Mouse (Mus musculus): ENCODE data around the gene Cdkn1a. TPM values are rescaled to one million over a fixed set of nuclear protein-coding genes. Genes with fewer than 3 reads are reported as not detected.

The Cdkn1a gene
- polyA plus RNA-seq, 1 experiment from 2014 or later: 74.9 TPM

DNA sequence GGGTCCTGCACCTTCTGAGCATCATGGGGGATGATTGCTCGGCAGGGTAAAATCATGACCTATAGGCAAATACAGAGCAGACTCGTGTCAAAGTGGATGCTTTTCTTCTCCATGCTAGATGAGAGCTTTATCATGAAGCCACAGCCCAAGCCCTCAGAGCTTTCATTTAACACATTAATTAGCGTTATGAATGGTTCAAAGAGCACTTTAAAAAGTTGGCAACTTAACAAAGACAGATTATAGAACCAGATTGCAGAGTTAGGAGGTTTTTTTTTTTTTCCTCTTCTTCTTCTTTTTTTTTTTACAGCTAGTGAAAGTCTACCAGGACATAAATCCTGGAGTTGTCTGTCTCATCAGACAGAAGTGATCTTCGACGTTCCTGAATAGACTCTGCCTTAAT, 38.6 kb downstream of the Cdkn1a start:
- no peak overlapping the region for H3K4me2 ChIP-seq (replicated peaks; ENCODE audit: low read depth)
- no peak overlapping the region for H3K27ac ChIP-seq (ENCODE audit: low read depth, low read length)
- no peaks in the 10 kb centered on the region for H3K9me3 ChIP-seq (ENCODE audit: control insufficient read depth)
- no peak overlapping the region for H3K4me3 ChIP-seq (ENCODE audit: low read depth, low read length)
- WGBS: 44% methylated on average over 5 of the region's 5 CpGs
- ATAC-seq: no peak
- no peaks in the 10 kb centered on the region for H3K4me1 ChIP-seq (replicated peaks; ENCODE audit: control insufficient read depth, insufficient read depth, low read length)
- H3K27me3 ChIP-seq (replicated peaks; ENCODE audit: control insufficient read depth, insufficient read depth, low read length): no peaks in the 10 kb centered on the region
- no peaks in the 10 kb centered on the region for H3K36me3 ChIP-seq (ENCODE audit: control insufficient read depth, insufficient read depth)
- no peak for TF ChIP-seq CTCF (IDR thresholded peaks at IDR 0.05; ENCODE audit: low read depth)
- H3K9ac ChIP-seq (ENCODE audit: low read depth, low read length): no peak overlapping the region

DNA sequence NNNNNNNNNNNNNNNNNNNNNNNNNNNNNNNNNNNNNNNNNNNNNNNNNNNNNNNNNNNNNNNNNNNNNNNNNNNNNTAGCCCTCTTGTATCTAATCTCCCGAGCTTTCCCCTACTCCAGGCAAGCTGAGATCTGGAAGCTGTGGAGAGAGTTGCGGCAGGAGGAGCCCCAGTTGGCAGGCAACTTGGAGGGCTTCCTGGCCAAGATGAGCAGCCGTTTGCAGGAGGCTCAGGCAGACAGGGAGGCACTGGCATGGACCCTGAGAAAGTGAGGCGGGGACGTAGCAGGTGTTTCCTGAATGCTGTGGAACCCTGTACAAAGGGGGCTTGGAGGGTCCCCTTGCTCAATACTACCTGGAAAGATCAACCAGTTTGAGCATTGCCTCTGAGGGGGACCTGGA, 44.3 kb downstream of the Cdkn1a start:
- ATAC-seq: no peak
- Histone ChIP-seq H3K9me3 (ENCODE audit: control insufficient read depth) (no peaks in the 10 kb centered on the region), H3K4me1 (replicated peaks; ENCODE audit: control insufficient read depth, insufficient read depth, low read length) (no peaks in the 10 kb centered on the region), H3K36me3 (ENCODE audit: control insufficient read depth, insufficient read depth) (no peaks in the 10 kb centered on the region), H3K27ac (ENCODE audit: low read depth, low read length) (no peak overlapping the region), H3K9ac (ENCODE audit: low read depth, low read length) (no peak overlapping the region), H3K27me3 (replicated peaks; ENCODE audit: control insufficient read depth, insufficient read depth, low read length) (0 out of 2 replicates have a peak, but pooled peaks cover 3% of the 10 kb centered on the region), H3K4me2 (replicated peaks; ENCODE audit: low read depth) (no peak overlapping the region), H3K4me3 (ENCODE audit: low read depth, low read length) (no peak overlapping the region)
- 73% methylated on average over 5 of the region's 5 CpGs for WGBS
- TF ChIP-seq CTCF (IDR thresholded peaks at IDR 0.05; ENCODE audit: low read depth): no peak

DNA sequence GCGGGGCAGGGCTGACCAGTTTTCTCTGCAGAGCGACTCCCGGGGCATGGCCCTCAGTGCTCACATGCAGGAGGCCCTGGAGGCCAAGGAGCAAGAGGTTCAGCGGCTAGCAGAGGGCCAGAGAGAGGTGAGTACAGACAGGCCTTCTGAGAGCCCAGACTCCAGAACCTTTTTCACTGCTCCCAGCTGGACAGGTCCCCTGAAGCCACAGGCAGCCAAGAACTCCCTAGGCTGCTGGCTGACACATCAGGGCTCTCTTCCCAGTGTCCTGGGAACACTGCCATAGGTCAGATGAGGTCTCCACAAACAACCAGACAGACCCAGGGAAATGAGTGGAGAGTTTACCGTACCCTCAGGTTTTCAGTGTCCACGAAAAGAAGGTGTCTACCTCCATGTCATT, 45.5 kb downstream of the Cdkn1a start:
- Histone ChIP-seq H3K4me3 (ENCODE audit: low read depth, low read length) (no peak overlapping the region), H3K9me3 (ENCODE audit: control insufficient read depth) (no peaks in the 10 kb centered on the region), H3K27me3 (replicated peaks; ENCODE audit: control insufficient read depth, insufficient read depth, low read length) (0 out of 2 replicates have a peak, but pooled peaks cover 3% of the 10 kb centered on the region), H3K9ac (ENCODE audit: low read depth, low read length) (no peak overlapping the region), H3K36me3 (ENCODE audit: control insufficient read depth, insufficient read depth) (no peaks in the 10 kb centered on the region), H3K4me2 (replicated peaks; ENCODE audit: low read depth) (no peak overlapping the region), H3K4me1 (replicated peaks; ENCODE audit: control insufficient read depth, insufficient read depth, low read length) (no peaks in the 10 kb centered on the region), H3K27ac (ENCODE audit: low read depth, low read length) (no peak overlapping the region)
- TF ChIP-seq CTCF (IDR thresholded peaks at IDR 0.05; ENCODE audit: low read depth): no peak
- no peak for ATAC-seq
- WGBS: 56% methylated on average over 6 of the region's 6 CpGs

DNA sequence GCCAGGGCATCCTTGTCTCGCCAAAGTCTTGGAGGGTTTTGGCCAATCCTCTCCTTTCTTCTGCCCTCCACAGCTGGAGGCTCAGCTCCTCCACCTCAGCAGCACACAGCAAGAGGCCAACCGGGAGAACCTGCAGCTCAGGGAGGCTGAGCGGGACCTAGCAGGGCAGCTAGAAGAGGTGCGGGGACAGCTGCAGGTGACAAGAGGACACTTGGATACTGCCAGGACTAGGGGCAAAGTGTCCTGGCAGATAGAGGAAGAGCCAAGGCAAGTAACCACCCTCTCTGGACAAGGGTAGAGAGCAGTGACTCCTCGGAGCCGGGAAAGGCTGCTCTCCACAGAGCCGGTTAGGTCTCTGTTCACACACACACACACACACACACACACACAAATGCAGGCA, 47.1 kb downstream of the Cdkn1a start:
- 82% methylated on average over 7 of the region's 7 CpGs for WGBS
- H3K4me3 ChIP-seq (ENCODE audit: low read depth, low read length): no peak overlapping the region
- no peak overlapping the region for H3K27ac ChIP-seq (ENCODE audit: low read depth, low read length)
- TF ChIP-seq CTCF (IDR thresholded peaks at IDR 0.05; ENCODE audit: low read depth): no peak
- no peaks in the 10 kb centered on the region for H3K9me3 ChIP-seq (ENCODE audit: control insufficient read depth)
- H3K4me1 ChIP-seq (replicated peaks; ENCODE audit: control insufficient read depth, insufficient read depth, low read length): no peaks in the 10 kb centered on the region
- H3K4me2 ChIP-seq (replicated peaks; ENCODE audit: low read depth): no peak overlapping the region
- 0 out of 2 replicates have a peak, but pooled peaks cover 3% of the 10 kb centered on the region for H3K27me3 ChIP-seq (replicated peaks; ENCODE audit: control insufficient read depth, insufficient read depth, low read length)
- no peaks in the 10 kb centered on the region for H3K36me3 ChIP-seq (ENCODE audit: control insufficient read depth, insufficient read depth)
- no peak overlapping the region for H3K9ac ChIP-seq (ENCODE audit: low read depth, low read length)
- ATAC-seq: no peak

DNA sequence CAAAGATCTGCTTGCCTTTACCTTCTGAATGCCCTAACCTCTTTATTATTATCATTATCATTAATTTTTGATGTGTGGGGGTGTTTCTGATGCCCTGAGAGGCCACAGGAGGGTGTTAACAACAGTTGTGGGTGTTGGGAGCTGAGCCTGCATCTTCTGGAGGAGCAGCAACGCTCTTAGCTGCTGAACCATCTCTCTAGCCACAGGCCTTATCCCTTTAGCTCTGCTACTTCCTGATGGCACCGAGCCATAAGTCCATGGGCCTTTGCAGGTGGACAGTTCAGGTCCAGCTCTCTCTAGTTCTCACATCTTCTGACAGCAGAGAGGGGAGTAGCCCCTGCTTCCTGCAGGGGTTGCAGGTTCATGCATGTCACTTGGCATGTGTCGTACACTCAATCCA, 50.8 kb downstream of the Cdkn1a start:
- WGBS: 74% methylated on average over 3 of the region's 3 CpGs
- no peak overlapping the region for H3K9ac ChIP-seq (ENCODE audit: low read depth, low read length)
- no peak for ATAC-seq

DNA sequence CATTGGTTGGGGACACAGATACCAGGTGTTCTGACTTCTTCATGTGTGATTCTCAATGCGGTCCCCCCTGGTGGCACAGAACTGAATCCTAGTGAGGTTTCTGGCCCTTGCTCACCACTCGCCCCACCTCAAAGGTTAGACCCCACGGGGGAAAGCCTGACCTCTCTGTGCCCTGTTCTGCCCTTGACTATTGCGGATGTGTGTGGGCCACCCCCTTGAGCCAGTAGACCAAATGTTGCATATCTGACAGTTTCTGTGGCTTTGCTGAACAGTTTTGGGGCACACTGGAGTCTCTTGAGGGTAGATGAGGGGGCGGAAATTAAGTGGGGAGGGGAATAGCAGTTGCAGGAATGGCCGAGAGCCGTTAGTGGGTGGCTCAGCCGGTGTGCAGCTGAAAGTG, 52.5 kb downstream of the Cdkn1a start:
- no peak overlapping the region for H3K4me2 ChIP-seq (replicated peaks; ENCODE audit: low read depth)
- TF ChIP-seq CTCF (IDR thresholded peaks at IDR 0.05; ENCODE audit: low read depth): no peak
- no peak overlapping the region for H3K27ac ChIP-seq (ENCODE audit: low read depth, low read length)
- H3K4me3 ChIP-seq (ENCODE audit: low read depth, low read length): no peak overlapping the region
- H3K9ac ChIP-seq (ENCODE audit: low read depth, low read length): no peak overlapping the region
- no peaks in the 10 kb centered on the region for H3K4me1 ChIP-seq (replicated peaks; ENCODE audit: control insufficient read depth, insufficient read depth, low read length)
- 83% methylated on average over 8 of the region's 8 CpGs for WGBS
- no peaks in the 10 kb centered on the region for H3K36me3 ChIP-seq (ENCODE audit: control insufficient read depth, insufficient read depth)
- H3K9me3 ChIP-seq (ENCODE audit: control insufficient read depth): no peaks in the 10 kb centered on the region
- no peak for ATAC-seq
- H3K27me3 ChIP-seq (replicated peaks; ENCODE audit: control insufficient read depth, insufficient read depth, low read length): 0 out of 2 replicates have a peak, but pooled peaks cover 3% of the 10 kb centered on the region

More for the DNA sequence above, 50.8 kb downstream of the Cdkn1a start:
- TF ChIP-seq CTCF (IDR thresholded peaks at IDR 0.05; ENCODE audit: low read depth): no peak
- Histone ChIP-seq H3K4me3 (ENCODE audit: low read depth, low read length) (no peak overlapping the region), H3K27ac (ENCODE audit: low read depth, low read length) (no peak overlapping the region), H3K4me1 (replicated peaks; ENCODE audit: control insufficient read depth, insufficient read depth, low read length) (no peaks in the 10 kb centered on the region), H3K9me3 (ENCODE audit: control insufficient read depth) (no peaks in the 10 kb centered on the region), H3K27me3 (replicated peaks; ENCODE audit: control insufficient read depth, insufficient read depth, low read length) (0 out of 2 replicates have a peak, but pooled peaks cover 3% of the 10 kb centered on the region), H3K36me3 (ENCODE audit: control insufficient read depth, insufficient read depth) (no peaks in the 10 kb centered on the region), H3K4me2 (replicated peaks; ENCODE audit: low read depth) (no peak overlapping the region)

DNA sequence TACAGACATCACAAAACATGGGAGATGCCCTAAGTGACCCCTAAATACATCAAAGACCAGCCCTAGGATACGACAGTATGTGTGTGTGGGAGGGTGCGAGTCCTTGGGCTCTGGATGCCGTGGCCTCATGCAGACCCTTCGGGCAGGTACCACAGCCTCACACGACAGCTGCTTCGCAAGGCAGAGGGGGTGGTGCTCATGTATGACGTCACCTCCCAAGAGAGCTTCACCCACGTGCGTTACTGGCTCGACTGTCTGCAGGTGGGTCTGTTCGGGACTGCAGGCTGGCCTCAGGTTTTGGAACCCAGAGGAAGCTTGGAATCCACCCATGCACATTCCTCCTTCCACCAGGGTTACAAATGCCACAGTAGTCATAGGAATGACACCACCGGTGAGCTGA, 54.3 kb downstream of the Cdkn1a start:
- no peaks in the 10 kb centered on the region for H3K9me3 ChIP-seq (ENCODE audit: control insufficient read depth)
- H3K4me3 ChIP-seq (ENCODE audit: low read depth, low read length): no peak overlapping the region
- ATAC-seq: no peak
- 91% methylated on average over 12 of the region's 12 CpGs for whole genome bisulfite sequencing
- H3K4me2 ChIP-seq (replicated peaks; ENCODE audit: low read depth): no peak overlapping the region
- no peak overlapping the region for H3K27ac ChIP-seq (ENCODE audit: low read depth, low read length)
- no peaks in the 10 kb centered on the region for H3K4me1 ChIP-seq (replicated peaks; ENCODE audit: control insufficient read depth, insufficient read depth, low read length)
- H3K36me3 ChIP-seq (ENCODE audit: control insufficient read depth, insufficient read depth): no peaks in the 10 kb centered on the region
- H3K9ac ChIP-seq (ENCODE audit: low read depth, low read length): no peak overlapping the region
- no peak for TF ChIP-seq CTCF (IDR thresholded peaks at IDR 0.05; ENCODE audit: low read depth)
- H3K27me3 ChIP-seq (replicated peaks; ENCODE audit: control insufficient read depth, insufficient read depth, low read length): no peaks in the 10 kb centered on the region

Measured in intestine, postnatal 0 days (tissue).